Mouse (Mus musculus) ES-Bruce4 (cell line): ENCODE data around the gene Plekha7. TPM values are rescaled to one million over a fixed set of nuclear protein-coding genes. Genes with fewer than 3 reads are reported as not detected.

Experiments
- H3K27ac ChIP-seq: 2 replicates; pipeline ENCODE4 v1.5.1; 2012; ENCODE audit warnings: low read length, inconsistent platforms; ENCODE audit not compliant: insufficient read depth
- H3K27me3 ChIP-seq: 2 replicates; pipeline ENCODE4 v1.6.1; 2012; ENCODE audit warnings: mild to moderate bottlenecking, low read length, inconsistent platforms; ENCODE audit not compliant: control insufficient read depth, poor library complexity, insufficient read depth, severe bottlenecking
- H3K36me3 ChIP-seq: 2 replicates; pipeline ENCODE4 v1.6.1; 2012; ENCODE audit warnings: inconsistent platforms, mild to moderate bottlenecking, low read length, moderate library complexity; ENCODE audit not compliant: control insufficient read depth, poor library complexity, insufficient read depth, severe bottlenecking
- H3K4me1 ChIP-seq: one replicate; pipeline ENCODE4 v1.8.1; 2011; ENCODE audit warnings: low read length; ENCODE audit not compliant: control insufficient read depth, insufficient read depth
- H3K4me3 ChIP-seq: 2 replicates; pipeline ENCODE4 v1.5.1; 2011; ENCODE audit warnings: low read depth, mild to moderate bottlenecking, low read length
- H3K9ac ChIP-seq: 2 replicates; pipeline ENCODE4 v1.6.1; 2012; ENCODE audit warnings: low read depth, mild to moderate bottlenecking, inconsistent platforms; ENCODE audit not compliant: poor library complexity, severe bottlenecking
- H3K9me3 ChIP-seq: replicated peaks from 2 replicates; pipeline ENCODE4 v1.6.1; 2012; ENCODE audit warnings: mild to moderate bottlenecking, low read length, inconsistent platforms; ENCODE audit not compliant: control insufficient read depth, poor library complexity, insufficient read depth, severe bottlenecking
- CTCF ChIP-seq: IDR thresholded peaks from one replicate; pipeline ENCODE4 v1.8.1; 2011; ENCODE audit warnings: low read depth, low read length
- EP300 ChIP-seq: IDR thresholded peaks from 2 replicates; pipeline ENCODE4 v1.6.1; 2011; ENCODE audit warnings: low read depth, low read length; ENCODE audit not compliant: insufficient read depth
- POLR2A ChIP-seq: IDR thresholded peaks from one replicate; pipeline ENCODE4 v1.8.1; 2011; ENCODE audit warnings: low read length; ENCODE audit not compliant: insufficient read depth
- polyA plus RNA-seq: library from polyadenylated mRNA; stranded (reverse); fragments of >200 nt; gene quantifications from 2 replicates; pipeline ENCODE4 v1.2.4, GENCODE M21; 2011; ENCODE audit warnings: low read depth; ENCODE audit not compliant: missing spikeins, insufficient read depth, insufficient read length

Gene Plekha7
- polyA plus RNA-seq, 1 experiment = 80.0 TPM

- Histone ChIP-seq H3K4me1 (peaks cover 9% of the 10 kb centered on the region), H3K36me3 (no peaks in the 10 kb centered on the region), H3K27me3 (no peaks in the 10 kb centered on the region), H3K9ac (no peak overlapping the region), H3K9me3 (no peaks in the 10 kb centered on the region), H3K4me3 (no peak overlapping the region), H3K27ac (no peak overlapping the region)
- TF ChIP-seq CTCF = no peak
- TF ChIP-seq POLR2A = no peak
- no peak for TF ChIP-seq EP300
Measured at GRCm38 (mm10) chr7:116298389-116298788, 9.8 kb downstream of the Plekha7 start.

- no peak overlapping the region for H3K4me3 ChIP-seq
- TF ChIP-seq POLR2A = no peak
- TF ChIP-seq EP300 = 0 out of 2 replicates have a peak, but pooled peaks have one; percentile 9
- H3K27ac ChIP-seq = no peak overlapping the region
- H3K27me3 ChIP-seq = no peaks in the 10 kb centered on the region
- no peak overlapping the region for H3K9ac ChIP-seq
- H3K4me1 ChIP-seq = peaks cover 10% of the 10 kb centered on the region
- H3K9me3 ChIP-seq = no peaks in the 10 kb centered on the region
- H3K36me3 ChIP-seq = no peaks in the 10 kb centered on the region
Measured at GRCm38 (mm10) chr7:116294961-116295360, 13.2 kb downstream of the Plekha7 start.

GRCm38 (mm10) chr7:116292377-116292776, 15.8 kb downstream of the Plekha7 start:
- H3K4me1 ChIP-seq = peaks cover 8% of the 10 kb centered on the region
- H3K27ac ChIP-seq = no peak overlapping the region
- TF ChIP-seq CTCF (no peak), POLR2A (no peak), EP300 (no peak)

GRCm38 (mm10) chr7:116290559-116290958, 17.6 kb downstream of the Plekha7 start:
- Histone ChIP-seq H3K36me3 (no peaks in the 10 kb centered on the region), H3K27me3 (no peaks in the 10 kb centered on the region), H3K4me3 (no peak overlapping the region), H3K9ac (no peak overlapping the region), H3K9me3 (no peaks in the 10 kb centered on the region), H3K4me1 (peaks cover 13% of the 10 kb centered on the region), H3K27ac (no peak overlapping the region)
- no peak for TF ChIP-seq POLR2A
- TF ChIP-seq CTCF = no peak
- TF ChIP-seq EP300 = no peak

More at GRCm38 (mm10) chr7:116292377-116292776, 15.8 kb downstream of the Plekha7 start:
- Histone ChIP-seq H3K9me3 (no peaks in the 10 kb centered on the region), H3K4me3 (no peak overlapping the region), H3K9ac (no peak overlapping the region), H3K36me3 (no peaks in the 10 kb centered on the region), H3K27me3 (no peaks in the 10 kb centered on the region)

- H3K36me3 ChIP-seq = no peaks in the 10 kb centered on the region
- 0 out of 2 replicates have a peak overlapping the region, but pooled peaks have one; percentile 12 for H3K27ac ChIP-seq
- H3K9ac ChIP-seq = no peak overlapping the region
- peaks cover 13% of the 10 kb centered on the region for H3K4me1 ChIP-seq
- no peak overlapping the region for H3K4me3 ChIP-seq
- no peak for TF ChIP-seq EP300
- no peak for TF ChIP-seq CTCF
- no peak for TF ChIP-seq POLR2A
- no peaks in the 10 kb centered on the region for H3K9me3 ChIP-seq
- no peaks in the 10 kb centered on the region for H3K27me3 ChIP-seq
Measured at GRCm38 (mm10) chr7:116288996-116289395, 19.2 kb downstream of the Plekha7 start.

- peak overlapping the region; percentile 73 for H3K27ac ChIP-seq
- H3K9ac ChIP-seq = no peak overlapping the region
- H3K36me3 ChIP-seq = no peaks in the 10 kb centered on the region
- no peak overlapping the region for H3K4me3 ChIP-seq
- H3K4me1 ChIP-seq = peaks cover 18% of the 10 kb centered on the region
- no peak for TF ChIP-seq EP300
- TF ChIP-seq CTCF = no peak
- TF ChIP-seq POLR2A = no peak
- H3K27me3 ChIP-seq = no peaks in the 10 kb centered on the region
- no peaks in the 10 kb centered on the region for H3K9me3 ChIP-seq
Measured at GRCm38 (mm10) chr7:116287959-116288358, 20.2 kb downstream of the Plekha7 start.
